Mouse (Mus musculus) brain, embryonic 14.5 days (tissue): ENCODE results near the gene Man2c1. TPM values are rescaled to one million over a fixed set of nuclear protein-coding genes. Genes with fewer than 3 reads are reported as not detected.
A peak's percentile ranks its signal among the peaks of the same experiment; 100 is the strongest.

ENCODE experiments used
- DNase-seq: peaks from one replicate; pipeline ENCODE4 v3.0.0-alpha.2; 2011; ENCODE audit warnings: low read depth
- CTCF ChIP-seq: fragments of 200-500 bp; IDR thresholded peaks from 2 replicates; pipeline ENCODE4 v1.5.1; 2012; ENCODE audit warnings: inconsistent platforms, mild to moderate bottlenecking, moderate library complexity, borderline replicate concordance; ENCODE audit not compliant: insufficient read depth, insufficient read length; ENCODE audit errors: extremely low read depth
- POLR2A ChIP-seq: fragments of 200-500 bp; IDR thresholded peaks from 2 replicates; pipeline ENCODE4 v1.6.1; 2012; ENCODE audit warnings: mild to moderate bottlenecking, inconsistent platforms, borderline replicate concordance; ENCODE audit not compliant: poor library complexity, insufficient read depth, insufficient read length, severe bottlenecking; ENCODE audit errors: extremely low read depth
- polyA plus RNA-seq: library from polyadenylated mRNA; depleted of rRNA; stranded (reverse); fragments of >200 nt; gene quantifications from 2 replicates; pipeline ENCODE4 v1.2.3, GENCODE M21; 2012

Gene Man2c1
- polyA plus RNA-seq, 1 experiment, result 204 TPM

- DNase-seq, result no peak
- TF ChIP-seq CTCF (no peak), POLR2A (no peak)
Observed at GRCm38 (mm10) chr9:57144830-57145229, 14.3 kb downstream of the Man2c1 start.

GRCm38 (mm10) chr9:57146451-57147066 is 16.1 kb downstream of the Man2c1 start:
- TF ChIP-seq POLR2A, result no peak
- no peak for TF ChIP-seq CTCF
- no peak for DNase-seq

GRCm38 (mm10) chr9:57147205-57148143 is 17.0 kb downstream of the Man2c1 start:
- TF ChIP-seq CTCF (no peak), POLR2A (0 out of 2 replicates have a peak, but pooled peaks have one; percentile 4)

GRCm38 (mm10) chr9:57148144-57148878 is 17.8 kb downstream of the Man2c1 start, which contains the start of gene Neil1:
Gene Neil1 (minus strand): TSS chr9:57148305.
- DNase-seq, result peak; percentile 98
- TF ChIP-seq CTCF, result no peak
- no peak for TF ChIP-seq POLR2A

More at GRCm38 (mm10) chr9:57147205-57148143, 17.0 kb downstream of the Man2c1 start:
- no peak for DNase-seq

- DNase-seq, result no peak
- TF ChIP-seq CTCF, result no peak
- TF ChIP-seq POLR2A, result no peak
Observed at GRCm38 (mm10) chr9:57149021-57149420, 18.5 kb downstream of the Man2c1 start.

- DNase-seq, result no peak
- TF ChIP-seq POLR2A (no peak), CTCF (no peak)
Observed at GRCm38 (mm10) chr9:57150192-57150591, 19.7 kb downstream of the Man2c1 start.

GRCm38 (mm10) chr9:57152331-57152730 is 21.8 kb downstream of the Man2c1 start:
- no peak for TF ChIP-seq POLR2A
- TF ChIP-seq CTCF, result peak; percentile 10; the same call in 1 of the 2 replicates
- DNase-seq, result no peak

GRCm38 (mm10) chr9:57156383-57156782 is 25.9 kb downstream of the Man2c1 start:
- TF ChIP-seq POLR2A (no peak), CTCF (no peak)
- no peak for DNase-seq

GRCm38 (mm10) chr9:57156823-57157222 is 26.3 kb downstream of the Man2c1 start:
- no peak for DNase-seq
- TF ChIP-seq POLR2A (no peak), CTCF (no peak)

- no peak for DNase-seq
- TF ChIP-seq CTCF (no peak), POLR2A (no peak)
Observed at GRCm38 (mm10) chr9:57157499-57157898, 27.0 kb downstream of the Man2c1 start.

- peak; percentile 99 for DNase-seq
- TF ChIP-seq POLR2A (no peak; the same call in 1 of the 2 replicates), CTCF (no peak)
Observed at GRCm38 (mm10) chr9:57158013-57158470, 27.6 kb downstream of the Man2c1 start, which contains the start of gene Commd4. Gene Commd4 (minus strand): TSS chr9:57158331.
